Mouse (Mus musculus) layer of hippocampus, adult 9-10 months (tissue): ENCODE data around the gene Hoxa4.

ENCODE experiments used
- DNase-seq: peaks from one replicate; pipeline ENCODE4 v3.0.0; 2022; ENCODE audit warnings: low spot score

Hoxa4 gene

GRCm38 (mm10) chr6:52228475-52229465, 37.2 kb upstream of the Hoxa4 start:
- DNase-seq: no peak

- DNase-seq: no peak
Observed at GRCm38 (mm10) chr6:52227470-52228222, 36.1 kb upstream of the Hoxa4 start.

GRCm38 (mm10) chr6:52226569-52227257, 35.2 kb upstream of the Hoxa4 start:
- no peak for DNase-seq

GRCm38 (mm10) chr6:52225612-52226568, 34.3 kb upstream of the Hoxa4 start:
- DNase-seq: no peak

GRCm38 (mm10) chr6:52224895-52225611, 33.5 kb upstream of the Hoxa4 start:
- no peak for DNase-seq

- no peak for DNase-seq
Observed at GRCm38 (mm10) chr6:52223939-52224760, 32.6 kb upstream of the Hoxa4 start.

- no peak for DNase-seq
Observed at GRCm38 (mm10) chr6:52222729-52223128, 31.2 kb upstream of the Hoxa4 start.

DNA sequence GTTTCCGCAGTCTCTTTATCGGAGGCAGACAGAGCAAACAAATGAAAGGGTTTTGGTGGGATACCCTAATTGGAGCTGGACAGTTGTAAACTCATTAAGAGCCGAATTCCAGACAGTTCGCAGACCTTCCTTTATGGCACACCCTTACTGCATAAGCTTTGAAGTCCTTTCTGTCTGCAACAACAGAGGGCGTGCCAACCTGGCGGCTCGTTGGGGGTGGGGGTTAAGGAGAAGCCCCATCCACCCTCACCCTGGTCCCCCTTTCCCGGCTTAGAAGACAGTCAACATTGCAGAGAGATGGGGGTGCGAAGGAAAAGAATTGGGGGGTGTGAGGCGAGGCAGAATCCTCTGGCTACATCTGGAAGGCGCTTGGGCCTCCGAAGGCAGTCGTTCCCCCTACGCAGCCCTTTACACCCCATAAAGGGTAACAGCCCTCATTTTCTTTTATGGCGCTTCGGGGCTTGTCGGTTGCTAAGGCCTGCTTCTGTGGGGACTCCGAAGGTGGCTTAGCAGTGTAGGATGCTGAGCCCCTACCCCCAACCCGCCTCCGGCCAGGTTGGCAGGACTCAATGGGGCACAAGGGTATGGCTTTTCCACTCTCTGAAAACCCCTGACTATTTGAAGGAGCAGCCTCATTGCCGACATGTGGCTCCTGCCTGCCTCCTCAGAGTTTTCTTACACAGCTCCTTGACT, 30.6 kb upstream of the Hoxa4 start:
- DNase-seq: no peak

DNA sequence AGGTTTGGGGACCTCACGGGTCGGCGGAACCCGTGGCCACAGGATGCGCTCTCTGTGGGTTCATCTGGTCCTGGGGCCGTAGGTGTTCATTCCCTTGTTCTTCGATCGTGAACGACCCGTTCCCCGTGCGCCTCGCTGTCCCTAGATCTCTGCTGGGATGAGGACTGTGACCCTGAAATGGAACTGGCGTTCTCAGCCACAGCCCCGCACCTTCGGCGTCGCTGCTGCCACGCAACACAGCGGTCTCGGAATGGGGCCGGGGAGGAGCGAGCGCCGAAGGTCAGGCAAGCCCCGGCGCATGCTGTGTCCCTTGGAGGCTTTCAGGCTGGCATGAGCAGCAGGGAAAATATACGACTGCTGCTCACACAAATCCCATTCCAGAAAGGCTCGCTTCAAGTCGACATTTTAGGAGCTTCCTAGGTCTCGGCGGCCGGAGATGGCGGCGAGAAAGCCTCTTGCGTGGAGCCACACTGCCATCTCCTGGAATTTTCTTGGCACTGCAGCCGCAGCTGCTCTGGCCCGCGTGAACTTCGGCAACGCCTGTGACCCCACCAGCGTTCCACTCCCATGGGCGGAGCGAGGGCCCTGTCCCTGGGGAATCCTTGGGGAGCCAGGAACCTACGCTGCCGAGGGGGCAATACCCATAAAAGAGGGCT, 29.9 kb upstream of the Hoxa4 start, which contains the start of gene Hoxa7:
Hoxa7 (minus strand) TSS at position 518 of the 656 bp plus-strand sequence.
- peak; percentile 47 for DNase-seq

- DNase-seq: no peak
Observed at GRCm38 (mm10) chr6:52220865-52221310, 29.3 kb upstream of the Hoxa4 start.

GRCm38 (mm10) chr6:52220003-52220864, 28.7 kb upstream of the Hoxa4 start:
- DNase-seq: no peak

GRCm38 (mm10) chr6:52219234-52219942, 27.8 kb upstream of the Hoxa4 start:
- no peak for DNase-seq

DNA sequence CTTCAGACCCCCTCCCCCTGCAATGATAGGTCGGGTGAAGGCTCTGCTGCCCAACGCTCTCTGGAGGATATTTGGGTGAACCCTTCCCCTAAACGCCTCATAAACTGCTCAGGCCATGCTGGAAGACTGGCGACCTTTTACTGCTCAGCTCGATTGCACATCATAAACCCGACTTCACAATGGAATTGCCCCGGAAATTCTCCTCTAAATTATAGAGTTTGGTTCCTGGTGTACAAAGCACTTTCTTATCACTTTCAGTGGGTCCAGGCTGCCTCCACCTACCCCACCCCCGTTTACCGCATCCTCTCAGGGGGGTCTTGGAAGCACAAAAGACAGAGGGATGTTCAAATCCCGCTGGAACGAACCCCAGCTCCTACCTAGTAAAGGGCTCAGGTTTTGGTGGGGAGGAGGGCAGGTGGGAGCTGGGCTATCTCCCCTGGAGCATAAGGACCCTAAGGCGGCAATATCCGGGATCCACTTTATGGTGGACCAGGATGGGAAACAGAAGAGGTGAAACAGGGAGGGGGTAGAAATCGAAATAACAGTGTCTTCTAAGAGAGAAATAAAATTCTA, 27.2 kb upstream of the Hoxa4 start:
- no peak for DNase-seq

GRCm38 (mm10) chr6:52217895-52218642, 26.5 kb upstream of the Hoxa4 start:
- no peak for DNase-seq

DNA sequence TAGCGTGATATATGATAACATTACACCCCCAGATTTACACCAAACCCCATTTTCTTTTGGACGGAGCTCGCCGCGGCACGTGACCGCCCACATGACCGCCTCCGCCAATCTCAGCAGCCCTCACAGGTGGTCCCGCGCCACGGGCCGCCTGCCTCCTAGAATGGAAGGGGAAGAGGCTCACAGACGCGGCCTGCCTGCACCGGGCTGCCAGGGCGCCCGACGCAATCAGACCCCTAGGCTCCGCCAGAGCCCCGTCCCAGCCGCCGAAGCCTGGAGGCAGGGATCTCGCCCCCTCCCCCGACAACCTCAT, 25.9 kb upstream of the Hoxa4 start:
- DNase-seq: no peak
